Mouse (Mus musculus) megakaryocyte, embryonic 14.5 days (primary cell): ENCODE measurements at regions not wholly inside any gene's neighbourhood (a gene's known extent, or its start where the extent isn't known, plus 50 kb on each side); places are given as distances from the start of the nearest gene placed in this dataset.

ENCODE experiments used
- H3K27me3 ChIP-seq: replicated peaks from 2 replicates; pipeline ENCODE3; 2012; ENCODE audit warnings: inconsistent platforms
- H3K36me3 ChIP-seq: replicated peaks from 2 replicates; pipeline ENCODE3; 2012; ENCODE audit warnings: low read length, inconsistent platforms, mixed read lengths
- H3K4me1 ChIP-seq: 2 replicates; pipeline ENCODE4 v1.6.1; 2012; ENCODE audit warnings: inconsistent platforms
- H3K4me3 ChIP-seq: replicated peaks from 2 replicates; pipeline ENCODE3; 2012; ENCODE audit warnings: moderate library complexity, mild to moderate bottlenecking, inconsistent platforms
- H3K9me3 ChIP-seq: 2 replicates; pipeline ENCODE4 v1.6.1; 2012; ENCODE audit warnings: inconsistent platforms
- FLI1 ChIP-seq: IDR thresholded peaks from 2 replicates; pipeline ENCODE4 v1.6.1; 2012; ENCODE audit warnings: low read length, inconsistent platforms, mixed read lengths
- GATA1 ChIP-seq: IDR thresholded peaks from 3 replicates; pipeline ENCODE4 v1.6.1; 2012; ENCODE audit warnings: mixed read lengths, low read length, inconsistent platforms, borderline replicate concordance

- H3K36me3 ChIP-seq, result no peaks in the 10 kb centered on the region
- TF ChIP-seq FLI1, result no peak
- no peak for TF ChIP-seq GATA1
- H3K27me3 ChIP-seq, result no peaks in the 10 kb centered on the region
- no peak overlapping the region for H3K4me3 ChIP-seq
- H3K4me1 ChIP-seq, result no peaks in the 10 kb centered on the region
- H3K9me3 ChIP-seq, result no peaks in the 10 kb centered on the region
Observed at GRCm38 (mm10) chr7:40142906-40143305, 625.3 kb downstream of the Zfp619 start.

- H3K27me3 ChIP-seq, result no peaks in the 10 kb centered on the region
- H3K4me3 ChIP-seq, result no peak overlapping the region
- H3K4me1 ChIP-seq, result no peaks in the 10 kb centered on the region
- TF ChIP-seq GATA1 (no peak), FLI1 (no peak)
- H3K36me3 ChIP-seq, result no peaks in the 10 kb centered on the region
- H3K9me3 ChIP-seq, result no peaks in the 10 kb centered on the region
Observed at GRCm38 (mm10) chr7:40144431-40144830, 626.9 kb downstream of the Zfp619 start.

- Histone ChIP-seq H3K27me3 (no peaks in the 10 kb centered on the region), H3K4me1 (no peaks in the 10 kb centered on the region), H3K36me3 (no peaks in the 10 kb centered on the region), H3K9me3 (peaks cover 3% of the 10 kb centered on the region; the same call in 1 of the 2 replicates), H3K4me3 (no peak overlapping the region)
- TF ChIP-seq GATA1, result no peak
Observed at GRCm38 (mm10) chr7:40177570-40177969, 660.0 kb downstream of the Zfp619 start.

- no peaks in the 10 kb centered on the region for H3K27me3 ChIP-seq
- no peak for TF ChIP-seq GATA1
- no peak for TF ChIP-seq FLI1
- no peak overlapping the region for H3K4me3 ChIP-seq
- no peaks in the 10 kb centered on the region for H3K4me1 ChIP-seq
- H3K9me3 ChIP-seq, result no peaks in the 10 kb centered on the region
- no peaks in the 10 kb centered on the region for H3K36me3 ChIP-seq
Observed at GRCm38 (mm10) chr7:40195366-40195765, 677.8 kb downstream of the Zfp619 start.

- no peaks in the 10 kb centered on the region for H3K9me3 ChIP-seq
- no peak overlapping the region for H3K4me3 ChIP-seq
- no peaks in the 10 kb centered on the region for H3K36me3 ChIP-seq
- TF ChIP-seq FLI1 (no peak), GATA1 (no peak)
- no peaks in the 10 kb centered on the region for H3K4me1 ChIP-seq
- H3K27me3 ChIP-seq, result no peaks in the 10 kb centered on the region
Observed at GRCm38 (mm10) chr7:40202615-40203014, 685.0 kb downstream of the Zfp619 start.

GRCm38 (mm10) chr7:40211956-40212355 lies 686.2 kb upstream of the Vstm2b start:
- Histone ChIP-seq H3K9me3 (peaks cover 7% of the 10 kb centered on the region; the same call in 1 of the 2 replicates), H3K36me3 (no peaks in the 10 kb centered on the region), H3K27me3 (no peaks in the 10 kb centered on the region), H3K4me3 (no peak overlapping the region), H3K4me1 (no peaks in the 10 kb centered on the region)
- no peak for TF ChIP-seq FLI1
- TF ChIP-seq GATA1, result no peak

- peaks cover 11% of the 10 kb centered on the region; the same call in 1 of the 2 replicates for H3K9me3 ChIP-seq
- TF ChIP-seq GATA1 (no peak), FLI1 (no peak)
- H3K4me3 ChIP-seq, result no peak overlapping the region
- H3K27me3 ChIP-seq, result no peaks in the 10 kb centered on the region
- H3K36me3 ChIP-seq, result no peaks in the 10 kb centered on the region
- H3K4me1 ChIP-seq, result no peaks in the 10 kb centered on the region
Observed at GRCm38 (mm10) chr7:40212576-40212975, 685.6 kb upstream of the Vstm2b start.

GRCm38 (mm10) chr7:40213646-40214045 lies 684.5 kb upstream of the Vstm2b start:
- Histone ChIP-seq H3K9me3 (peaks cover 11% of the 10 kb centered on the region; the same call in 1 of the 2 replicates), H3K36me3 (no peaks in the 10 kb centered on the region)
- TF ChIP-seq GATA1 (no peak), FLI1 (no peak)

GRCm38 (mm10) chr7:40214395-40214794 lies 683.7 kb upstream of the Vstm2b start:
- H3K4me3 ChIP-seq, result no peak overlapping the region
- H3K9me3 ChIP-seq, result peaks cover 12% of the 10 kb centered on the region; the same call in 1 of the 2 replicates
- H3K4me1 ChIP-seq, result no peaks in the 10 kb centered on the region
- no peaks in the 10 kb centered on the region for H3K36me3 ChIP-seq
- H3K27me3 ChIP-seq, result no peaks in the 10 kb centered on the region
- TF ChIP-seq GATA1 (no peak), FLI1 (no peak)

More at GRCm38 (mm10) chr7:40213646-40214045, 684.5 kb upstream of the Vstm2b start:
- H3K27me3 ChIP-seq, result no peaks in the 10 kb centered on the region
- no peak overlapping the region for H3K4me3 ChIP-seq
- no peaks in the 10 kb centered on the region for H3K4me1 ChIP-seq

- Histone ChIP-seq H3K9me3 (peaks cover 14% of the 10 kb centered on the region; the same call in 1 of the 2 replicates), H3K4me3 (no peak overlapping the region), H3K27me3 (no peaks in the 10 kb centered on the region), H3K36me3 (no peaks in the 10 kb centered on the region), H3K4me1 (no peaks in the 10 kb centered on the region)
- TF ChIP-seq FLI1 (no peak), GATA1 (no peak)
Observed at GRCm38 (mm10) chr7:40215271-40215670, 682.9 kb upstream of the Vstm2b start.

- no peaks in the 10 kb centered on the region for H3K4me1 ChIP-seq
- H3K36me3 ChIP-seq, result no peaks in the 10 kb centered on the region
- H3K4me3 ChIP-seq, result no peak overlapping the region
- no peak for TF ChIP-seq FLI1
- TF ChIP-seq GATA1, result no peak
- H3K9me3 ChIP-seq, result peaks cover 28% of the 10 kb centered on the region
- no peaks in the 10 kb centered on the region for H3K27me3 ChIP-seq
Observed at GRCm38 (mm10) chr7:40220549-40220948, 677.6 kb upstream of the Vstm2b start.
